Mouse (Mus musculus) left cerebral cortex, adult 11 months (tissue): ENCODE results near the gene Tekt4.

Experiments used
- DNase-seq: peaks from one replicate; pipeline ENCODE4 v3.0.0; 2022; ENCODE audit warnings: low spot score

Gene Tekt4

DNA sequence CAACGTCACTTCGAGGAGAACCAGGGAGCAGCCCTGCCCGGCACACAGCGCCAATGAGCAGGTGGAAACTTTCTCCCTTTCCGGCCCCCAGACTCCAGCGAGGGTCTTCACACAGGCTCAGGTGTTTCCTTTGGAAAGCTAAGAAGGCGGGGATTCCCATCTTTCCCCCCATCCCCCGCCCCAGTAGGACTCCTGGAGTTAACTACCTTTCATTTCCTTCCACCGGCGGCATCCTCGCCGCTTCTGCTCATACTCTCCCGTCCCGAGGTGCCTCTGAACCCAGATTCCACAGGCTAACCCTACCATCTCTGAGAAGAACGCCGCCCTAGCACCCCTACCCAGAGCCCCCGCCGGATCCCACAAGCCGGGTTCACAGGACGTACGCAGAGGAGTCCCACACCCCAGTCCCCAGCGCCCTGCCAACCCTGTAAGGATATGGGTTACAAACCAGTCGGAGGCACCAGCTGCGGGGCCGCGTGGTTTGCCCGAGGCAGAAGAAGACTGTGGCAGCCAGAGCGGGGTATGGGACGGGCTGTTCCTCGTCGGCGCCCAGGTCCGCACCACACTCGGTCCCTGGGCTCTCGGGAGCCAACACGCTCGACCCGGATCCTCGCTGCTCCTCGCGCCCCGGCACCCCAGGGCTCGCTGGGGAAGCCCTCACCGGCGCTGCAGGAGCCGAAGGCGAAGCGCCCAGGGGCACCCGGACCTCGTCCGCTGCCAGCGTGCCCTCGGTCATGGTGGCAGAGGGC is 21.8 kb upstream of the Tekt4 start:
- DNase-seq, result no peak

DNA sequence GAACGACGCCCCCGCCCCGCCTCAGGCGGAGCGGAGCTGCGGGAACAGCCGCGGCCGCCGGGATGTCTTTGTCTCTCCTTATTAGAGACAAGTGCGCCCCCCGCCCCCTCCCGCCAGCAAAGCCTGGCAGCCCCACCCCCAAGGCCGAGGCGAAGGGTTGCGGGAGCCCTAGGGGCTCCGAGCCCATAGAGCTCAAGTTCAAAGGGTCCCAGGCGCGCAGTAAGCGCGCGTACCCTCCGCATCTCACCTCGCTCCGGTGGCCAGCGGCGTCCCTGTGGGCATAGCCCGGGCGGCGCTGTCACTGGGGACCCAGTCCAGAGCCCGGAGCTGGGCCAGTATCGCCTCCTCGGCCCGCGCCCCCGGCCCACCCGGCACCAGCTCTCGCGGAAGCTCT is 21.2 kb upstream of the Tekt4 start:
- DNase-seq, result no peak

DNA sequence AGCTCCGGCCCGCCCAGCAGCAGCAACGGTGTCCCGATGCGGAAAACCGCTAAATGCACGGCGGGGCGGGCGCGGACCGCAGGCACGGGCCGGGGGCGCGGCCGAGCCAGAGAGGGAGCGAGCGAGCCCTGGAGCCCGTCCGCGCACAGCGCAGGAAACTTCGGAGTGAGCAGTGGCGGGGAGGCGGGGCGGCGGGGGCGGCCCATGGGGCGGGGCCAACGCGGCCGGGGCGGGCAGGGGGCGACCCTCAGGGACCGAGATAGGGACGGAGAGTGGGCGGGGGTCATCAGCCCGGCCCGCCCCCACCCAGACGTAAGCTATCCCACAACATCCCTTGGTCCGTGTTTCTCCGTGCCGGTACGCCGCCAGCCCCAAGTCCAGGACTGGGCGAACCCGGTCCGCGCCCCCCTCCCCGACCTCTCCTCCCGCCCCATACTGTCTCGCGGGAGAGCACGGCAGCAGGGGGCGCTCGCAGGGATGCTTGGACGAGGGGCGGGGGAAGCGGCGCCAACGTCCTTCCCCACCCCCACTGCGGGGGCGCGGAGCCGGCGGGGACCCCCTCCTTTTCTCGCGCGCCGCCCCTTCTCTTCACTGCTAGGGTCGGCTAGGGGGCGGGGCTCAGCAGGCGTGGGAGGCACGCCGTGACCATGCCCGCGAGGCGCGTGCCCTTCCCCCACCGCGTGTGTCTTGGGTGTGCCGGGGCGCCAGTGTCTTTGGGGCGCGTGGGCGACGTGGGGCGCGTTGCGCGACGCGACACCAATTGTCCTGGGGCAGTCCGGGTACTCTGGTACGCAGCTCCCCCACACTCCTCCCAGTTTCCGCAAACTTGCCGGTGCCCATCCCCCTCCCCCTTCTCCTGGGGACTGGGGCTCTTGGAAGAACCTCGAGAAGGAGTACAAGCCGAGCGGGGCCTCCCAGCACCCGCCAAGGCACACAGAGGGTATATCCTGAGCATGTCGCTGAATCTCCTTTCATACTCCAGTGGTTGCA is 20.5 kb upstream of the Tekt4 start, which contains the start of gene Cacna1h:
Gene Cacna1h, minus strand, starts transcription at position 167 of the 990 bp plus-strand sequence.
- no peak for DNase-seq

DNA sequence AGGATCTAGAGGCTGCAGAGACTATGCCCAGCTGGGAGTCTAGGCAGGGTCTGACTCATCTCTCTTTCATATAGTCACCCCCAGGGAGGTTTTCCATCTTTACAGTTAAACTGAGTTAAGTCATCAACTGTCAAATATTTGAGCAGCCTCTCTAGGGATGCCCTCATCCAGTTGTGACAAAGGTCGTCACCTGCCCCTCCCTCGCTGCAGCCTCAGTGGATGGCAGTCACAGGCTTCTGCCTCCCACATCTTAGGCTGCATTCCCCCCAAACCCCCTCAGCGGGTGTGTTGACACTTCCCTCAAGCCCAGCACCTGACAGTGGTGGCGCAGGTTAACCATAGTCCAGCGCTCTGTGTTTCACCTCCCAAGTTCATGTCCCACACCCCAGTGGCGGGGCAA is 13.0 kb upstream of the Tekt4 start:
- no peak for DNase-seq

DNA sequence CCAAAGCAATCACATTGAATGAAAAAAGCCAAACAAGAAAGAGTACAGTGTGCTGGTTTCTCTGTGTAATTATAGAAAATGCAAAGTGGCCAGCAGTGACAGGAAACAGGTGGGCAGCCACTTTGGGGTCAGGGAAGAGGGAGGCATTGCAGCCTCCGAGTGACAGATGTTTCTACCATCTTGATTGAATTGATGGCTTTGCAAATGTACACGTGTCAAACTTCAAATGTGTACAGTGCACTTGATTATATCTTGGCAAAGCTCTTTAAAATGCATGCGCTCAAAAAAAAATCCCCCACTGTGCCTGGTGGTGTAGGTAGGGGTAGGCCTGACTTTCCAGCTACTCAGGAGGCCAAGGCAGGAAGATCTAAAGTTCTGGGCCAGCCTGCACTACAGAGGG is 11.5 kb upstream of the Tekt4 start:
- no peak for DNase-seq

DNA sequence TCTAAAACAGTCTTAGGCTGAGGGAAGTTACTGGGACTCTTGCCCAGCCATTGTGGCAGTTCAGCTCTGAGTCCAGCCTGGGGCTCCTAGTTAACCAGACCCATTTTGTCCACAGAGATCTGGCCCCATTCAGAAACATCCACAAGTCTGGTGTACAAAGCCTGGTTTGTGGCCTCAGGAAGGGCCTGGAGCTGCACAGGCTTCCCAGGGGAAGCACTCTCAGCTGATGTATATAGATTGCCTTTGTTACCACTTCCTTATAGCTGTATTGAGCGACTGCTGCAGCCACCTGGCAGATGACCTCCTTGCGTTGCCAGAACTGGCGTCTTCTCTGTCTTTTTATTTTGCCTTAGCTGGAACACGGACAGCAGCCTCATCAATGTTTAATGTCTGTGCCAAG is 9.3 kb upstream of the Tekt4 start:
- no peak for DNase-seq

DNA sequence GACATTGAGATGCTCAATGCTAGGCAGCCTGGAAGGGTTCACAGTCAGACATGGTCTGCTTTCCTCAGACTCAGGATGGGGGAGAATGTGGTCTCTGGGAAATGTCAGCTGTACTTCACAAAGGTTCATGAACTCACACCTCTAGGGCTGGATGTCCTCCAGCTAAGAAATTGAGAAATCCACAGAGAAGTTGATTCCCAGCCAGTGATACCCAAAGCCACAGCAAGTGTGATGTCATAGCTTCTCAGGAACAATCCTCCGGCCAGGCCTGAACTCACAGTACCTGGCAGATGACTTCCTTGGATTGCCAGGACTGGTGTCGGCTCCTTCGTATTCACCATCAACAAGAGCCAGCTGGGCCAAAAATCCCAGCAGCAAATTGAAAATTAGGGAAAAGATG is 8.6 kb upstream of the Tekt4 start:
- DNase-seq, result no peak

DNA sequence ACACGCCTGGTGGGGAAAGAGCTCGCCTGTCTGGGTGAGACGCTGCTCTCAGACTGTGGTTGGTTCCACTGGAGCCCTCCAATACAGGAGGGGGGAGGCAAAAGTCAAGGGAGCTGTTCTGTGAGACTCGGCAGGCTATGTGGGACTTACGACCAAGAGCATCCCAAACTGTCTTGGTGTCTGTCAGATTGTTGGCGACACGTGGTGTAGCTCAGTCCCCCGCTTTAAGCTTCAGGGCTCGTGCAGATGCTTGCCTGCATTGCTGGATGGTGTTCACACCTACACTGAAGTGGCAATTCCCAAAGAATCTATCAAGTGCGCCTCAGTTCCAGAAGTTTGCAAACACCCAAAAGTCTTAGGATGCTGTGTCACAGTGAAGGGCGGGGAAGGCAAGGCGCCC is 6.5 kb upstream of the Tekt4 start:
- no peak for DNase-seq

DNA sequence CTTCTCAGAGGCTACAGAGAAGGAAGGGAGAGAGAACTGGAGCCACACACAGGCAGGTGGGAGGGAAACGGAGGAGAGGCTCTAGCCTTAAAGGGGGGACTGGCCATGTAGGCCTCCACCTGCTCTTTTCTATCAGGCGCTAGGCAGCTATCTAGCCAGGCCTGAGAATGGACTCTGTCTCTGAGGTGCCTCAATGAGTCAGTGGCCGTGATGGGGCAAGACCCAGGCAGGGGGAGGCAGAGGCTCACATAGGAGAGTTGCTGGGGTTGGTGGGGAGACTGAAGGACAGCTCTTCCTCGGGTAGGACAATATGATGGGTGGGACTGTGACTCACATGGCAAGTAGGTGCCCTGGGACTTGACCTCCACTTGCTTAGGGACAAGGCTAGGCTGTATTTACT is 4.1 kb upstream of the Tekt4 start:
- DNase-seq, result no peak

DNA sequence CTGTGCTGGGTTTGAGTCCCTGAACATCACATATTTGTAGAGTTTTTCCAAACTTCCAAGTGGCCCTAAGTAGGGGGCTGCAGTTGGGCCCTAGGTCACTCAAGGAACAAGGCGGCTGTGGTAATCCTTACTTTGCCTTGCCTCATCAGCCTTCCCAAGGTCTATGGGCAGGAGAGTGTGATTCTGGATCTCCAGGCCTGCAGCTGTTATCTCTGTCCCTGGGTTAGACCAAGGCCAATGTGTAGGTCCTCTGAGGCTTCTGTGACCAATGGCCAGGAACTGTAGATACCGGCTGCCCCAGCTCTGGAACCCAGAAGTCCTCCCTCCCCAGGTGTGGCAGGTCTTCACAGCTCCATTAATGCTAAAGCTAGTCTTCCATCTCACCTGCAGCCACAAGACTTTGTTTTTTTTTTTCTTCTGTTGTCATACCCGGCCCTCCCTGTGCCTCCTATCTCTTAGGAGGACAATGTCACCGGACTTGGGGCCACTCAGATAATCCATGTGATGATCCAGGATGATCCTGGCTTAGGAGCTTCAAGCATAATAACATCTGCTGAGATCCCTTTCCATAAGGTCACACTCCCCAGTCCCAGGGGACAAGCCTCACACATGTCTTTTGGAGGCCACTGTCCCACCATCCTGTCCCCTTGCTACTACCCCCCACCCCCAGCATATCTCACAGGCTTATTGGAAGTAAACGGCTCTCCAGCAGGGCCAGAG is 2.0 kb upstream of the Tekt4 start:
- no peak for DNase-seq

DNA sequence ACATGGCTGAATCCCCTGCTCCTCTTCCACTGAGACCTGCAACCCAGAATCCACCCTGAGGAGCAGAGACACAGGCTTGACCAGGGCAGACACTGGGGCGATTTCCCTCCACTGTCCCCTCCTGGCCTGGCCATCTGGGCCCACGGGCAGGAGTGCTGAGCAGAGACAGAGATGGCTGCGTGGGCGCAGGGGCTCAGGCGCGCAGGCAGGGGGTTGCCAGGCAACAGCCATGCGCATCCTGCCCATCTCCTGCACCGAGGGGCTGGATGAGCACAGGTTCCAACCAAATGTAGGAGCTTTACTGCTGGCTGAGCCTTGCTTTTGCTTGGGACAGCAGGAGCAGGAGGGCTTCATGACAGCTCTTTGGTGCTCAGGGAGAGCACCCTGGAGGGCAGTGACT is 2.1 kb downstream of the Tekt4 start:
- peak; percentile 59 for DNase-seq

DNA sequence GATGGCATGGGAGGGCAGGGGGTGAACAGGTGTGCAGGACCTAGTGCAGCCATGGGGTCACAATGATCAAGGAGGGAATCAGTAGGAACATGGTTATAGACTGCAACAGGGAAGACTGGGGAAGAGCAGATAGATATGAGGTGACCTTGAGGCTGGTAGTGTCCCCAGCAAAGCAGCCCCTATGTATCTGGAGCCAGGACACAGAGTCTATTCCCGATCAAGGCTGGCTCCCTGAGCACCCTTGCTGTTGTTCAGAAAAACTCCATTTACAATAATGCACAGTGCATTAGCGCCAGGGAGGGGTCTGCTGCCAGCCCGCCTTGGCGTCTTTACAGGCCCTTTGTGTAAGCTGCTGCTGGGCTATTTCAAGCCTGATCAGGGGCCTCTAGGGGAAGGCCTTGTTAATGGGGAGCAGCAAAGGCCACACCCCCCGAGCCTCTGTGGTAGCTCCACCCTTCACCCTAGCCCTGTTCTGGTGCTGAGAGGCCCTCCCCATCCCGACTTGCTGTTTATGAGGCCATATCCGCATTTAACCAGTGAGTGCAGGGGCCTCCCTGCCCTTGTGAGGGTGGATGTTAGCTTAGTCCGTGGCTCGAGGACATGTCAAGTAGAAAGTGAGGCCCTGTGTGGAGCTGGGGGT is 7.9 kb downstream of the Tekt4 start:
- no peak for DNase-seq

DNA sequence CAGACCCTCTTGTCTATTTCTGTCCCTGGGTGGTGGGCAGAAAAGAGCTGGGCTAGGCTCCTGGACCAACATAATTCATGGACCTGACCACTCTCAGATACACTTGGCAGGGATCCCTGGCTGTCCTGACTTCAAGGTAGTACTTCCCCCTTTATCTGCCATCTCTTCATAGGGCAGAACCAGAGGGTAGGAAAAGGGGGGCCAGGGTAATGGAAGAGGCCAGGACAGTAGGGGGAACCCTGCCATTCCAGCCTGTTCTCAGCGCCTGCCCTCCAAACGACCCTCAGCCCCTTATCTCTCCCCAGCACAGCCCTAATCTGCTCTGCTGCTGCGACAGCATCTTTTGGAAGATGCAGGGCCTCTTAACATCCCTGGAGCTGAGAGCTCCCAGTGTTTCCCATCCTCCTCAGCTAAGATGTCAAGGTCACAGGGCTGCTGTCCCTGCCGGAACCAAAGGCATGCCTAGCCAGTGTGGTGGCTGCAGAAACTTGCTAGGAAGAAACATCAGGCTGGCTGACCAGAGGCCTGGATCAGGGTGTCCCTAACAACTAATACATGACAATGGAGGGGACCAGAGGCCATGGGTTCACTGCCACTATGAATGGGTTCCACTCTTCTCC is 9.0 kb downstream of the Tekt4 start:
- DNase-seq, result no peak

DNA sequence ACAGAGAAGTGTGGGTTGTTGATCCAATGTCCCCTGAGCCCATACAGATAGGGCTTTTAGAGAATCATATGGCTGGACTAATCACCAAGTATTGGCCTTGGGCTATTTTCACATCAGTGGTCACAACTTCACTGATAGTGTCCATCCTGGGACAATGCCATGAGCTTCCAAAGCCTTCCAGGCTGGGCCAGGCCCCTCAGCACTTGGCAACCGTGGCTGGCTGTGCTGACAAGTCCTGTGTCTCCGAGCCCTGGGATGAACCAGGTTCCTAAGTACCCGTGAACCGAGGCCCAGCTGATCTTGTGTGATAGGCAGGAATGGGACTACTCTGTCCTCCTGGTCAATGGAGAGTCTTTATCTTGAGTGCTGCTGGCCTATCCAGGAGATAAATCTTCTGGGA is 9.7 kb downstream of the Tekt4 start:
- DNase-seq, result no peak

DNA sequence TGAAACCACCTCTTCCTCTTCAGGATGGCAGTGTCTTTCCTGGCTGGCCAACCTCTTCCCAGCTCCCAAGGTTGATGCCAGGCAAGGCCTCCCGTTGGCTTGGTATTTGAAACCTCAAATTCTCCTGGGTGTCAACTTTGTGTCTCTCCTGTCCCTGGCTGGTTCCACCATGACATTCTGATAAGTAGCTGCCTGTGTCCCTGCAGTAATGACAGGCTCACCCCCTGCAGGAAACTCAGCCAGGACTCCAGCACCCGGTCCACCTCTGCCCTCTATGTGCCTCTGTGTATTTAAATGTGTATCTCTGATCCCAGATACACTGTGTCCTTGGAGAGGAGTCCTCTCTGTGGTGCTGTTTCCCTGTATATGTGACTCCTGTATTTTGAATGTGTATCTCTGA is 11.8 kb downstream of the Tekt4 start:
- no peak for DNase-seq

DNA sequence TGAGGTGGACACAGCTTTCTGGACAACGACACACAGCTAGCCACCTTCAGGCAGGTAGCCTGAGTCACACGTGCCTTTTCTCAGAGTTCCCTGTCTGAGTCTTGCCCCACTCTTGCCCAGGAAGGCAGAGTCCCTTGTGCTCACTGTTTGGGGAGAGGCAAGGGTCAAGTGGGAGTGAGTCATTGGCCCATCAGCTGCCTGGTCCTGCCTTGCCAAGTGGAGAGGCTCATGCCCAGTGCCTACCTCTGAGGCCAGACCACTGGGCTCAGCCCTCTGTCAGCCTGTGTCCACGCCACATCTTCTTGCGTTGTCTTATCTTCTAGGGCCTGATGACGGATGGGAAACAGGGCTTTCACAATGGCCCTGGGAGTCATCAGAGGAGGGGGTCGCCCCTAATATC is 13.4 kb downstream of the Tekt4 start:
- DNase-seq, result no peak

DNA sequence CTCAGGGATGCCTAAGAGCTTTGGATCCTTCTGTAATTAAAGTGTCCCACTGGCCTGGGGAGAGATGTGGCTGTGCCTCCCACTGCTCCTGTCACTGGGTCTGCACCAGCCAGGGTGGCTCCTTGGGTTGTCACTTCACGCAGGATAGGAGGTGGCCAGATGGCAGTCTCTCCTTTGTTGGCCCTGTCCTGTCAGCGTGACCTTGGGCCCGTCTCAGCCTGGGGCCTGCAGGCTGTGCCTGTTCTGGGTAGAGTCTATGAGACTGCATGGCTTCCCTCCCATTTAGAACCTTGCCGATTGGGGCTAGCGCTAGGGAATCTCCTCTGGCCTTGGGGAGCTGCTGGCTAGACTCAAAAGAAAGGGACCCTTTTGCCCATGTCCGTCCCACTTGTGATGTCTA is 13.9 kb downstream of the Tekt4 start:
- DNase-seq, result no peak

DNA sequence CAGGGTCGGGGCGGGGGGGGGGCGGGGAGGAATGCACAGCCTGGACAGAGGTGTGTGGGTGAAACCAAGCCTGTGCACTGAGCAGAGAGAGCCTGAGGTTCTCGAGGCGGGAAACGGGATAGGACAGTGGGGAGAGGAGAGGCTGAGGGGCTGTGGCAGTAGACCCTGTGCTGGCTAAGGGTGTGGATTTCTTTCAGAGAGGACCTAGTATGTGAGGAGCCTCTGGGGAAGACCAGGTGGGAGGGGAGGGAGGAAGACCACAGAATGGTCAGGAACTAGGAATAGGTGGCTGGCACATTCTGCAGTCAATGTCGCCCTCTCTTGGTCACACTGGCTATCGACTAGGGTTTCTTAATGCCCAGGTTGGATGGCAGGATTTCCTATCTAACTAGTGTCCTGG is 15.4 kb downstream of the Tekt4 start:
- peak; percentile 48 for DNase-seq

DNA sequence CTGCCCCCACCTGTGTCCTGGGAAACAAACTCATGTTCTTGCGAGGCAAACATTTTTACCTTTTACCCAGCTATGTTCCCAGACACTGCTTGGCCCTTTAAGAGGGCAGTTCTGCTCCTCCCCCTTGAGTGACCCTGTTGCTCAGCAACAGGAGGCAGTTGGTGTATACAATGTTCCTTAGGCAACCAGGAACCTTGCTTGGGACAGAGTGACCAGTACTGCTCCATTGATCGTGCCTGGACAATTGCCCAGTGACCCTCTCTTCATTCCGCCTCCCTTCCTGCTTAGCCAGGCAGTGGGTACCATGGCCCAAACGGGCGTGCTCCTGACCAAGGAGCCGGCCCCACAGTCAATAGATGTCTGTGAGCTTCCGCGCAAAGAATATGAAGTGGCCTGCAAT is 17.0 kb downstream of the Tekt4 start:
- no peak for DNase-seq

DNA sequence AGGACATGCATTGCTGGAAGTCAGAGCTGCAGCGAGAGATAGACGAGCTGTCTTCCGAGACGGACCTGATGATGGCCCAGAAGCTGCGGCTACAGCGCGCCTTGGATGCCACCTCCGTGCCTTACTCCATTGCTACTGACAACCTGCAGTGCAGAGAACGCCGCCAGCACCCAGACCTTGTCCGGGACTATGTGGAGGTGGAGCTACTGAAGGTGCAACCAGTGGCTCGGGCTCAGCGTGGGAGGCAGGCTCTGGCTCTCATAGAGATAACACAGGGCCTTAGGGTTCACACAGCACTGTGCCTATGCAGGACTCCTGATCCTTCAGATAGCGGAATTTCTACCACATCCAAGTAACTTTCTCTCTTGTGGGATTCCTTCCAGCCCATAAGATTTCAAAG is 17.6 kb downstream of the Tekt4 start:
- no peak for DNase-seq

DNA sequence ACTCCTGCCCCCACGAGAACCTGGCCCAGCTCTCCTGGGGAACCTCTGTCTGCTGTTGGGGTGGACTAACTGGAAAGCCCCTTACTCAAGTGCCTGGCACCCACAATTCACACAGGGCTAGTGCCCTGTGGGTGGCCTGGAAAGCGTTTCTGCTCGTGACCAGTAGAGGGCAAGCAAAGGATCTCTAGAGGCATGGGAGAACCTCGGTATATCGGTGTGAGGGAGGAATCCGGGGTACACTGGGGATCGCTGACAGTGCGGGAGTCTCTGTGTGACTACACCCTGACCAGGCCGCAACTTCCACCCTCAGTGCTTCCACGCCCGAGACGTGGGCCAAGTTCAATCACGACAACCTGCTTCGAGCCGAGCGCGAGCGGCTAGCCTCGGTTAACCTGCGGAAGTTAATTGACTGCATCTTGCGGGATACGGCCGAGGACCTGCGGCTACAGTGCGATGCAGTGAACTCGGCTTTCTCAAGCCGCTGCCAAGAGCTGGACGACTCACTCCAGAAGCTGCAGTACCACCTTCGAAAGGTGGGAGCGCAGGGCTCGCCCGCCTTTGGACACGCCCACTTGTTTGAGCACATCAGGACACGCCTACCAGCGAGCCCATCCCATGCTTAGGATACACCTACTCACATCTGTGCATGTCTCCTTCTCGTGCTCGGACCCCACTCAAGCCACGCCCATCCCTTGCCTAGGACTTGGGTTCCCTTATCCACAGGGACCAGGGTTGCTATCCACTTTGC is 20.1 kb downstream of the Tekt4 start:
- DNase-seq, result peak; percentile 40
